Mouse (Mus musculus): ENCODE measurements around the gene Prkar1a.

Prkar1a gene

DNA sequence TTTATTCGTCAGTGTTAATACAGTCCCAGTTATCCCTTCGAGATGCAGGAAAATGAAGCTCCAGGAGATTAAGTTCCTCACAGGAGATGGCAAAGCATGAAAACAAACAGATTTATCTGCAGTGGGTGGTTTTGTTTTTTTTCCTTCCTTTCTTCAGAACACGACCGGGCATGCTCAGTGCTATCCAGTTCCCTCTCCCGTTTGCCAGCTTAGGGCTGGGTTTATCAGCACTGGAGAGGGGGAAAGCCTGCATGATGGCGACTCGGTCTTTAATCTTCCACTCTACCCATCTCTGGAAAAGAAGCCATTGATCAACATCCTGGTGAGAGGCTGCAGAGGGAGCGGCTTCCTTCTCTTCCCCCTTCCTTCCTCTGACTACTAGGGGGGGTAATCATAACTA is at the start of gene Prkar1a:
TSS of gene Prkar1a (plus strand) at position 200 of the 400 bp plus-strand sequence.
- DNase-seq = no peak

DNA sequence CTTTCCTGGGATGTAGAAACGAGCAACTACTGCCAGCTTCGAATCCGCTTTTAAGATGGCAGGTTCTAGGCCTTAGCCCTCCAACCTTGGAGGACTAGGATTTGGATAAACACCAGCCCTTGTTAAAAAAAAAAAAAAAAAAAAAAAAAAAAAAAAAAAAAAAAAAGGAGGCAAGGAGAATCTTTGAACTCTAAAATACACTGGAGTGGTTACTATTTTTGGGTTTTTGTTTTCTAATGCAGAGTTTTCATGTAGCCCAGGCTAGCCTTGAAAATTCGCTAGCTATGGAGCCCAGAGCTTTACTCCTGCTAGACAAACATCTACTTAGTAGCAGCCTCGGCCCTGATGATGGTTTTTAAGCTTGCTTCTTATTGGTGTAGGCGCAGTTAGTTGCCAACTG is 41.6 kb upstream of the Prkar1a start:
- DNase-seq = no peak

DNA sequence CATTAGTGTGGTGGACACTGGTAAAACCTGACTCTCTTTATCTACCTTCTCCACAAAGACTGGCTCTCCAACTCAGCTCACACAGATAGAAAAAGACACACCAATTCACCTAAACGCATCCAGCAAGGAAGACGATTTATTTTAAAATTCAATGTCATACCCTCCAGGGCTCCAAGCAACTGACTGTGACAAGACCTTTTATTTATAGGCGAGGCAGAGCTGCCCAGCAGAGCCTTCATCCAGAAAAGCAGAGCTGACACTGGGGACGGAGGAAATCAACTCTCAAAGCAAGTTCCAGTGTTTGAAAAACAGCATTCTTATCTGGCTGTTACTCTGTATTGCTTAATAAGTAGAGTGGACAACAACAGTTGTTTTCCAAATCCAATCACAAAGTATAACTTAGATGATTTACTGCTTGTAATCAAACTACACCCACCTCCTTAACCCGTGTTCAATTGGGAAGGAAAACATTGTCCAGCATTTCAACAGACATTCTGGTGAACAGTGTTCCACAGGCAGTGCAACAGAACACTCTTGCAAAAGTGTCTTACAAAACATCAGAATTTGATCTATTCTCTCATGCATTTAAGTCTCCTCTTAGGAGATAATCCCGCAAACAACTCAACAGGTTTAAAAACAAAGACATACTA is 40.1 kb upstream of the Prkar1a start:
- no peak for DNase-seq

DNA sequence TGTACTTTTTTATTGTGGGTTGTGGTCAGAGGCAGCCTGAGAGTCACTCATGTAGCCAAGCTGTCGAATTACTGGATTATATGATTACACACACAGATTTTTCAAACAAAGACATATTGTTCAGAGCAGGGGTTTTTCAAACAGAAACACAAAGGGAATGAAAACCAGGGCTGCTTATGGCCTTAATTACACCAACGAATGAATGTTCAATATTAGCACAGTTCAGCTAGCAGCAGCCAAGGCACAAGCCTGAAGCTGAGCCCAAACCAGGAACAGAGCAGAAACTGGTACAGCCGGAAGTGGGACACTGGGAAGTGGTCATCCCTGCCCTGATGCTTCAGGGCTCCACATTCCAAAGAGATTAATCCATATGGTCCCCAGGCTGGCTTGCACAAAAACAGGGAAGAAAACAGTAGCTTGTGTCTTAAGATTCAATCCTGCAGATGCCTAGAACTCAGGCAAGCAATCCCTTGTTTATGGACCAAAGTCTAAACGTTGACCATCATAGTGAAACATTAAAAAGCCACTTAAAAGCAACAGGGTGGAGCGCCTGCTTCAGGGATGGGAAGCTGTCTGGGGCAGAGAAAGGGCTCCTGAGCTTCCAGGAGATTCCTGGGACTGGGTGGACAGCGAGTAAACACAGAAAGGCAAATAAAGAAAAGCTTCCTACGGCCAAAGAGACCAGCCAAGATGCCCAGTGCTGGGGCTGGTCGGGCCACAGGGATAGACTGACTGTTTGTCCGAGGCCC is 39.0 kb upstream of the Prkar1a start:
- DNase-seq = no peak

DNA sequence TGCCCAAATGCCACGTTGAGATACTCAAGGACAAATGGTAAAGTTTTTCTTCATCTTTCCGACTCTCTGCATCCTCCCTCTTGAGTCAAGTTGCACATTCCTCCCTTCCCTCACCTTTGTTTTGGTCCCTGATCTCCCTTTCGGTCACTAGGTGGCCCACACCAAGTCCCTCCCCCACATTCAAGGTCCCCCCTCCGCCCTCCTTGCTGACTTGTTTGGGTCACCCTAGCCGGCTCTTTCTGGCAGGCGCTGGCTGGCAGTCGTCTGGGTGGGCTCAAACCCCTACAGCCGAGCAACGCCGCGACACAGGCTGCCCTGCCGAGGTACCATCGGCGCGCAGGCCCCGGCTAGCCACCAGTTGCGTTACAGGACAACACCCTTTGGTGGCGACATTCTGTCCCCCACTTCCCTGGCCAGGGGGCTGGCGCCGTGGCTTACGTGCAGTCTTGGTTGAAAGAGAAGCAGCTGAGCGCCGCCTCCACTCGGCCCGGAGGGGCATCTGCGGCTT is 38.4 kb upstream of the Prkar1a start:
- no peak for DNase-seq

DNA sequence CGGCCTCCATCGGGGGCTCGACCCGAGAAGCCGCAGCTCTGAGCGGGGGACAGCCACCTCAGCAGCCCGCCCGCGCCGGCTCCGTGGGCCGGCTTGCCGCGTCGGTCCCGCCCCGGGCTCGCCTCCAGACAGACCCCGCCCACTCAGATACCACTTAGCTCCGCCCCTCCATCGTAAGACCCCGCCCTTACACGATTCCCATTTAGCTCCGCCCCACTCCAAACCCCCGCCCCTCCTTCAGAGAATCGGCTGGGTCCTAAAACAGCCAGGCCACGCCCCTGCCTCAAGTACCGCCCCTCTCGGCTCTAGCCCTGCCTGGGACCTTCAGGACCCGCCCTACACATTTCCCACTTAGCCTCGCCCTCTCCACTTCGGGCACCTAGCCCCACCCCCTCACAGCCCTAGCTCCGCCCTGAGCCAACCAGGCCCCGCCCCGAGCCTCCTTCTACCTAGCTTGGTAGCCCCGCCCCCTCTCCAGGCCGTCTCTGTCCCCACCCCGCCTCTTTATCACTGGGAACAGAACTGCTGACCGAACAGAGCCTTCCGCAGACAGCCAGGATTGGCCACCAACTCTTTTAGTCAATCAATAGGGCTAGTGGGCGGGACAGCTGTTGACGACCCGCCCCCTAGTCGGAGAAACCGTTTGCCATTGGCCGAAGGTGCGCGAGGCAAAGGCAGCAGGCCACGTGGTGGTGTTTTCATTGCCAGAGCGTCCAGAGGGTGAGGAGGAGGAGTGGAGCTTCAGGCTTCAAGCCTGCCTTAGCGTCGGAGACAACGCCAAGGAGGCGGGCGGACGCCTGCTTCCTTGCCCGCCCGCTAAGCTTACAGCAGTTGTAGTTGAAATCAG is 37.7 kb upstream of the Prkar1a start, which contains the start of gene Wipi1:
TSS of gene Wipi1 (minus strand) at position 665 of the 847 bp plus-strand sequence.
- DNase-seq = peak; percentile 95

DNA sequence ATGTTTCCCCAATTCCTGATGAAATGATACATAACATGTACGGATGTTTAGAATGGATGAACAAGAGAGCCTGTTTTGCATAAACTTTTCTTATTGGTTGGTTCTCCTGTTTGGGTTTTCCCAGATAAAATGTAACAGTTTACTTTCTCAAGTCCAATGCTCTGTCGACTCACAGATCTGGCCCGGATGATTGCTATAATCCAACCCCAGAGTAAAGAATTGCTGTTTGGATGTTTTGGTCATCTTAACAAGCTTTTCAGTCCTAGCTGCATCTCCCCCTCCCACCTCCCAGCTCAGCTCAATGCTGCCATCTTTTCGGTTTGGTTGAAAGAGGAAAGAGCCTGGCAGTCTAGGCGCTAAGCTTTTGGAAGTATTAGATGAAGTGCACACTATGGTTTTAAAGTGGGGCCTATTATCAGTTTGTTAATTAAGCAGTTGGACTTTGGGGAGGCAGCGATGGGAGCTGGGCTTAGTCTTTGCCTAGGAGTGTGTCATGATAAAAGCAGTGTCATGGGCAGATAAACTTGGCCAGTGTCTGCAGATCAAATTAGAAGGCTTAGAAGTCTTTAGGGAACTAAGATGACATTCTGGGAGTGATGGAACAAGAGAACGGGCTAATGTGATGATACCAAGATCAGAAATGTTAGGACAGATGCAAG is 36.2 kb upstream of the Prkar1a start:
- DNase-seq = no peak

DNA sequence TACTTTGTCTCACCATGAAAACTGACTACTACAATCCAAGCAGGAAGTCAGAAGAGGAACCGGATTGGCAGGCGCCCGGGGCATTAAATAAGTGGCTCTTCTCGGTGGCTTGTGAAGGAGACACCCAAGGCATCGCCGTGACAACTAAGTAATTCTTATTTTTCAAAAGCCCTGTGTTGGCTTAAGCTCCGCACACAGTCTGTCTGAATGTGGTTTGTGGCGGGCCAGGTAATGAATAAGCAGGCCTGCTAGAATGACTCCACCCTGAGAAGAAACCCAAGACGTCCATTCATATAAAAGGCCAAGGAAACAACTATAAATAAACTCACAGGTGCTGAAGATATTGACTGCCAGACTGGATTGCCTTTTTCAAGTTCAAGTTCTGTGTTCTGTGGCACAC is 33.9 kb upstream of the Prkar1a start:
- DNase-seq = no peak

DNA sequence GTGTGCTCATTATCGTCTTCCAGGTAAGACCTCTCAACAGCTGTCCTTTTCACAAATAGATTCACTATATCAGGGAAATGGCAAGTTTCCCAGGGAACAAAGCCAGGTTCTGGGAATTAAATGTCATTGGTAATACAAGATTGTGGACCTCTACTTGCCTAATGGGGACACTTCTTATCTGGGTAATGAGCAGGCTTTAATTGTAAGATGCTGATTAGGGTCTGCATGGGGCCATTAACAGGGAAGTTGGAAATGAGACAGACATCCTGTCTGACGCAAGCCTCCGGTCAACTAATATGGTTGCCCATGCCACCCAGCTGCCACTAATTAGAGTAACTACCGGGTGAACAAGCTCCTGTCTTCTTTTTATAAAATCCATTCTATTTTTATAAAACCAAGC is 32.9 kb upstream of the Prkar1a start:
- DNase-seq = no peak

DNA sequence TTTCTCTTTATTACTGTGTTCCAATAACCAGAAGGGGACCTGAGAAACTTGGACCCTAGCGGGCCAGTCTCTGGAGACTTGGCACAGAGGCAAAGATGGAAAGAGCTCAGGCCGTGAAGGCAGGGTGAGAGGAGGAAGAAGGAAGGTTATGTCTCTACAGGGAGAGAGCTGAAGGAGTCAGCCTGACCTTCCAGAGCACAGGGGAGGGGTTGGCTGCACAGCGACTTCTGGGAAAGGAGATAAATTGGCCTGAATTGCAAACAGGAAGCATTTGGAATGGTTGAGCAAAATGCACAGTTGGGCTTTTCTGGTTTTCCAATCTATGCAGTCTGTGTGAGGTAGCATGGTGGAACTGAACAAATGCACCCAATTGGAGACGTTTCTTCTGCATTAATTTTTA is 32.4 kb upstream of the Prkar1a start:
- no peak for DNase-seq

DNA sequence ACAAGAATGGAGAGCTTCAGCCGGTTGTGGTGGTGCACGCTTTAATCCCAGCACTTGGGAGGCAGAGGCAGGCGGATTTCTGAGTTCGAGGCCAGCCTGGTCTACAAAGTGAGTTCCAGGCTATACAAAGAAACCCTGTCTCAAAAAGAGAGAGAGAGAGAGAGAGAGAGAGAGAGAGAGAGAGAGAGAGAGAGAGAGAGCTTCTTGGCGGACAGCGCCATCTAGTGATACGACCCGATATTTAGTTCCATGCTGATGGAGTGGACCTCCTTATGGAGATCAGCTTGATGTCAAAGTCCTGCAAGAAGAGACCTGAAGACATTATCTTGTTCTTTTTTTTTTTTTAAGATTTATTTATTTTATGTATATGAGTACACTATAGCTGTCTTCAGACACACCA is 30.1 kb upstream of the Prkar1a start:
- DNase-seq = peak; percentile 82

DNA sequence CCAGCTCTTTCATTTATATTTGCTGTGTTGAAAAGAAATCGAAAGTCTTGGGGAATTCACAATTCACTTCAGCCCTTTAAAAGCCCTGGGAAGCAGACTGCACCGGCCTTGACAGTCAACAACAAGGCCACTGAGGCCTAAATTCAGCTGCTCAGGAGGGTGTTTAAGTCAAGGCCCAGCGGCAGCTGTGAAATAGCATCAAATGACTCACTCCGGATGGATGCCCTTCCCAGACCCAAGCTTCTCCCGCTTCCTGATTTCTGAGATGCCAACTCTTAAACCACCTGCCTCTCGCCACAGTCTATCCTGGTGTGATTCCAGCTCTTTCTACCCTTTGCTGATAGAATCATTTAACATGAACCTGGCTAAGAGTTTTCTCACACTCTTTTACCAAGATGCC is 28.8 kb upstream of the Prkar1a start:
- no peak for DNase-seq

DNA sequence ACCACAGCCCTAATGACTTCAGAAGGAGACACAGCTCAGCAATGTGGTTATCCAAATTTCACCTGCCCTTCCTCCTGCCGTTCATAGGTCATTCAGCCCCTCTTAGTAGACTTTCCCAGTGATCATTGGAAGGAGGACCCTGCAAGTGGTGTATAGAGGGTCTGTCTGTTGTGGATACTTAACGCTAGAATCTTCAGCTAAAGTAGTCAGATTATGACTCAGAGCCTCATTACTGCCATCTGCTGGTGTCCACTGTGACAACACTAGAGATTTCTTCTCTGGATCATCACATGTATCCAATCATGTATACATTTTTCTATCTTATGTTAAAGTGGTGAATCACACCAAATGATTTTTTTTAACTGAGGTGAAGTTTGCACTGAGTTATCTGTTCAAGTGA is 28.0 kb upstream of the Prkar1a start:
- peak; percentile 76 for DNase-seq

DNA sequence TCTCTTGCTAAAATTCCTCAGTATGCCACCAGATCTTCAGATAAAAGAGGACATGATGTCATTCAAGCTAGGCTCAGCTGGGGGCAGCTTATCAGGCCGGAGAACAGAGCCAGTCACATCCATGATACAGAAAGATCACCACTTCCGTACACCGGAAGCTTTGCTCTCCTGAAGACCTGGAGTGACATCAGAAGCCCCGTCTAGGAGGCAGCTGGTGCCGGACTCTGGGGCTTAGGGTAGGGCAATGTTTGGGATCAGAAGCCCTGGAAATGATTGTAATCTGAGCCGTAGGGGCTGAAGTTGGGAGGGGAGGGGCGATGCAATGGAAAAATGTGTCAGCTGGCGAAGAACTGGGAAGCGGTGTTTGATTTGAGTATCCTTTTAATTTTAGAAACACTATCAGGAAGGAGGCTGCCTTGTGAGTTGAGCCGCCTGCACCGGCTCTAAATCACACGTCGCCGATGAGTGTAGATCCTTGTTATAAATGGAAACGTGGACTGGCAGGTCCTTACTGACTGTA is 26.6 kb upstream of the Prkar1a start:
- no peak for DNase-seq

DNA sequence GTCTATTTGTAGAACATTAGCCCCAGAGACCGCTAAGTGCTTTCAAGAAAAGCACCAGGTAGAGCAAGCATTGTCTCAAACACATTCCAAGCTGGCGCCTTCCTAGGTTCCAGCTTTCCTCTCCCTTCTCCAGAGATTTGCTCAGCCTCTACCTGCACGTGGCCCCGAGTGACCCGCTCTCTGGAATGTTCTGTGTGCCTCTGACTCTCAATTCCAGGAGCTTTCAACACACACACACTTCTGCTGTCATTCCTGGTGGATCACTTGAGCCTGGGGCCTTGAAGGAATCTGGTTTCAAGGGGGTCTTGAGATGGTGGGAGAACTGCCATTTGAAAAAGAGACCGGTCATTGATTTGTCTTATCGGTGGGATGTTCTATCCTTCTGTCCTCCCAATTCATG is 26.0 kb upstream of the Prkar1a start:
- no peak for DNase-seq

DNA sequence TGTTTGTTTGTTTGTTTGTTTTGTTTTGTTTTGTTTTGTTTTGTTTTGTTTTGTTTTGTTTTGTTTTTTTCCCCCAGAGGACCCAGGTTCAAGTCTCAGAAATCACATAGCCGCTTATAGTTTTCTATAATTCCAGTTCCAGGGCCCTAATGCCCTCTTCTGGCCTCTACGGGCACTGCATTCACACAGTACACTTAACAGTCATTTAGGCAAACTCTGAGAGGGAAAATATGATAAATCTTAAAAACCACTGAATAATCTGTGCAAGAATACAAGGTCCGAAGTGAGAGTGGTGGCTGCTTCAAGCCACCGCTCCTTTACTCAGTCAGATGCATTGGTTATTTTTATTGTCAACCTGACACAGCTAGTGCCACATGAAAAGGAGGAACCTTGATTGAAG is 21.6 kb upstream of the Prkar1a start:
- DNase-seq = peak; percentile 57

DNA sequence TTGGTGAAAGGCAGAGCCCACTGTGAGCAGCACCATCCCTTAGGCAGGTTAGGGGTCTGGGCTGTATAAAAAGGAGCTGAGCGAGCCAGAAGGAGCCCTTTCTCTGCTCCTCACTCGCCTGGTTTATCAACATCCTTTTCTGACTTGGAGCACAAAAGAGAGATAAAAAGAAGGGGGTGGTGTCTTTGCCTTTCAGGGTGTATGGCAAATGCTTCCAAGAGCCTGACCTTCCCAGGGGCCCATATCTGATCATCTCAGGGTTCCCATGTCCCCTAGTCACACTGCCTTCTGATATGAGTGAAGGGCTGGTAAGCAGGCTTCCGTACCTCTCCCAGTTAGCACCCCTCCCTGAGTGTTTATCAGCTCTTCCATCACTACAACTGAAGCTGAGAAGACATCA is 21.1 kb upstream of the Prkar1a start:
- no peak for DNase-seq

DNA sequence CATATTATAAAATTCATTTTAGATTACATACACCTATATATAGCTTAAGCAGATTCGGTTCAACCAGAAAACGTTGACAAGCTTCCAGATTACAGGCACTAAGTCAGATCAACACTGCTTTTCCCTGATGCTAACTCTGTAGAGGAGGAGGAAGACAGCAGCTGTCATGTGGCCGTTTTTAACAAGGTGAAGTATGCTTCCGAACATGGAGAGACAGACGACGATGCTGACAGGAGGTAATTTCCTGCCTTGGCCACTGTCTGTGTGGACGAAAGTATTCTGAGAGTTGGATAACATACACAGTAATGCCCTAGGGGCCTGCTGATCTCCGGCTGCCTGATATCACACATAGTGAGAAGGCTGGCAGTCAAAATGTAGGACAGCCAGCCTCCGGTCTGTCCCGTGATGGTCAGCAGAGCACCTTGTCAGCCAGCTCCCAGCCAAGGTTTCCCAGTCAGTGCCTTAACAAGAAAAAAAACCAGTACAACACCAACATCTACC is 20.1 kb upstream of the Prkar1a start:
- no peak for DNase-seq

DNA sequence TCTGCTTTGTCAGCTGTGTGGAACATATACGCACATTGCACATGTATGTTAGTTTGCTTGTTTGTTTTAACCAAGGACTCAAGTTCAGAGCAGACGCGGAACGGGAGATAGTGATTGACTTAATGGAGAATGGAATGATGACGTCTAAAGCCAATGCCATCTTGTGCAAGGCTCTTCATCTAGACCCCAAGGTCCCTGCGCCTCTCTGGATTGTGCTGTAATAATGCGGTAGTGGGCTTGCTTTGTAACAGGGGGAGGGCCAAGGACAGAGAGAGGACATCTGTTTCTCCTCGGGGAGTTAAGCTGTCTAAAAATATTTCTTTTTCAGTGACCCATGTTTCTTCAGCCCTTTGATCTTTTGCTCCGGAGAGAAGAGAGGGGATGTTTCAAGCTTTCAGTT is 14.3 kb upstream of the Prkar1a start:
- no peak for DNase-seq

DNA sequence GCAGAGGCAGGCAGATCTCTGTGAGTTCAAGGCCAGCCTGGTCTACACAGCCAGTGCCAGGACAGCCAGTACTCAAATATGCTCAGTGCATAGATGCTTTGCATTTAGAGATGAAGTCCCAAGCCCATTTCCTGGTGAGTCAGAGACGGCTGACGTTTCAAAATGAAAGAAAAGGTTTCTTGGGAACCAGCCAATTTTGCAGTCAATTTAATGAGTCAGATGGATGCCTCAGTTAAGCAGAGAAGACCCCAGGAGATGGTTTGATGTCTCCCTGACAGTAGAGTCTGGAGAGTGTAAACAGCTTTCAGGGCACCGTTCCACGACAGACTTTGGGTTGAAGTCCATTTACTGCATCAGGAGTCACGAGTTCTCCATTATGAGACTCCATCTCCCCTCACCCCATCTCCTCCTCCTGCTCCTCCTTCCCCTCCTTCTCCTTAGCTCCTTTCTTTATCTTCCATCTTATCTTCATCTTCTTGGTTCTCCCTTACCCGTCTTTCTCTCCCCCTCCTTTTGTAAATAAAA is 13.3 kb upstream of the Prkar1a start:
- no peak for DNase-seq

DNA sequence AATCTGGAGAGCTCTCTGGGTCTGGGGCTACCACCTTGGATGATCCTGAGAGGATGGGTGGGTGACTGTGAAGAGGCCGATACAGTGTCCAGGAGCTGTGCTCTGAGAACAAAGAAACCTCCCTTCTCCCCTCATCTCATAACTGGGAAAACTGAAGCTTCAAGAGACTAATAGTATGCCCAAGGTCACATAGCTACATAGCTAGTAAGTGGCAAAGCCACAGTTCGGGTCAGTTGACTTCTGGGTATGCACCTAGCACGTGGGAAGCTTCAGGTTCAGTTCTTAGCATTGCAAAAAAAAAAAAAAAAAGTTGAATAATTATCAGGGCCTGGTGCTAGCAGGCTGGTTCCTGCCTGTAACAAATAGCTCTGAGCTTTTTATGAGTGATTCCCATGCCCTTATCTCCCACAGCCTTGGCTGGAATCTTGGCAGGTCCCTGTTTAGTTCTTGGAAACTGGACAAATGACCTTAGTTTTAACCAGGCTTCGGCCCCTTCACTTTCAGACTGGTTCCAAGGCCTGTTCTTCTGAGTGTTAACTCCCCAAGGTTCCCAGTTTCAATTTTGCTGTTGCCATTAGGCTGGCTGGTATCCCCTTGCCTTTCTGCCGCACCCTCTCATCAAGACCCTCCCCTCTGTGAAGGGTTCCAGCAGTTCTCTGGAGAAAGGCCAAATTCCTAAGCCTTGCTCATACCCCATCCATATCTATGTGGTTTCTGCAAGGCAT is 7.5 kb upstream of the Prkar1a start:
- DNase-seq = no peak

DNA sequence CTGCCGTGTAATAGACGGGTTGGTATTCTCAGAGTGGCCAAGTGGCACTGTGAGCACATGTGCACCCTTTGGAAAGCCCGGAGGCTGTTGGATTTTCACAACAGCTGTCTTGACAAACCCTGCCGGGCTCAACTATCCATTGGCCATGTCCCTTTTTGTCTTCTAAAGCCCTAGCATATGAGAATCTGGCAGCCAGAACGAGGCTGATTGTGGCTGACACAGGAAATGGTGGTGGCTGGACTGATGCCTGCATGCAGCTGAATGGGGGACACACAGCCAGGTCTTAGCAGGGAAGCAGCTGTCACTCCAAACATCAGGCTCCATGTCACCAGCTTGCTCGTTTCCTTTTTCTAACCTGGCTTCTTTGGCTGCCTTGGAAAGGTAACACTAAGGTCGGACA is 695 bp upstream of the Prkar1a start:
- no peak for DNase-seq

Data from thymus, postnatal 4 days (tissue).